Mouse (Mus musculus) NIH3T3 (cell line): ENCODE results near the gene Gm28308.

ENCODE experiments used
- DNase-seq: peaks from one replicate; pipeline ENCODE4 v3.0.0-alpha.2; 2012; ENCODE audit warnings: low read depth

Gm28308 gene

DNA sequence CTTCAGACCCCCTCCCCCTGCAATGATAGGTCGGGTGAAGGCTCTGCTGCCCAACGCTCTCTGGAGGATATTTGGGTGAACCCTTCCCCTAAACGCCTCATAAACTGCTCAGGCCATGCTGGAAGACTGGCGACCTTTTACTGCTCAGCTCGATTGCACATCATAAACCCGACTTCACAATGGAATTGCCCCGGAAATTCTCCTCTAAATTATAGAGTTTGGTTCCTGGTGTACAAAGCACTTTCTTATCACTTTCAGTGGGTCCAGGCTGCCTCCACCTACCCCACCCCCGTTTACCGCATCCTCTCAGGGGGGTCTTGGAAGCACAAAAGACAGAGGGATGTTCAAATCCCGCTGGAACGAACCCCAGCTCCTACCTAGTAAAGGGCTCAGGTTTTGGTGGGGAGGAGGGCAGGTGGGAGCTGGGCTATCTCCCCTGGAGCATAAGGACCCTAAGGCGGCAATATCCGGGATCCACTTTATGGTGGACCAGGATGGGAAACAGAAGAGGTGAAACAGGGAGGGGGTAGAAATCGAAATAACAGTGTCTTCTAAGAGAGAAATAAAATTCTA lies 5.6 kb upstream of the Gm28308 start:
- no peak for DNase-seq

DNA sequence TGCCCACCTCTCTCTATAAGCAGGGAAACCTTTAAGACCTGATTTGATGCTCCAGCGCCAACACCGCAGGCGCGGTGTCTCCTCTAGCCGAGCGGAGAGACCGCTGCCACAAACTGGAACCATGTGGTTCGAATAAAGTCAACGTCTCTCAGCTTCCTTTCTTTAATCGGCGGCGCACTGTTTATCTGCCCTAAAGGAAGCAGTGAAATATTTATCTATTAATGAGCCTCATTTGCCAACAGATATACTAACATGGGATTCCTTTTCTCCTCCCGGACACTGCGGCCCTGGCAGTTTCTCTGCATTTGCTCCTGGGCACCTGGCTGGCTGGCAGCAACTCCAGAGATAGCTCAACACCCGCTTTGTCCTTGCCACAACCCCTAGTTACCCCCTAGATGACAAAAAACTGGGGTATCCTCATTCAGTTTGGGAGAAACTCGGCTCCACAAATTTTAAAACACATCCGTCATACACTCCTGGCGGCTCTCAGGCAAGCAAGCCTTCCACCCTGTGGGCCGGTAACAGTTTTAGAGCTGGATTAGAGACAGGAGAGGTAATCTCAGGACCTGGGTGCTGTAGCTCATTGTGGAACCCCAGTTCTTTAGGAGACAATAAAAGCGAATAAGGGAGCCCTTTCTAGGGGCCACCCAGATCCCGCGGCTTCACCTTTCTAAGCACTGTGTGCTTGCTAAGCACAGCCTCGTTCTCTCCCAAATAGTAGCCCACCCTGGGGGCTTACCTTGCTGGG lies 4.9 kb upstream of the Gm28308 start:
- peak; percentile 45 for DNase-seq

DNA sequence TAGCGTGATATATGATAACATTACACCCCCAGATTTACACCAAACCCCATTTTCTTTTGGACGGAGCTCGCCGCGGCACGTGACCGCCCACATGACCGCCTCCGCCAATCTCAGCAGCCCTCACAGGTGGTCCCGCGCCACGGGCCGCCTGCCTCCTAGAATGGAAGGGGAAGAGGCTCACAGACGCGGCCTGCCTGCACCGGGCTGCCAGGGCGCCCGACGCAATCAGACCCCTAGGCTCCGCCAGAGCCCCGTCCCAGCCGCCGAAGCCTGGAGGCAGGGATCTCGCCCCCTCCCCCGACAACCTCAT lies 4.3 kb upstream of the Gm28308 start:
- DNase-seq = peak; percentile 94

DNA sequence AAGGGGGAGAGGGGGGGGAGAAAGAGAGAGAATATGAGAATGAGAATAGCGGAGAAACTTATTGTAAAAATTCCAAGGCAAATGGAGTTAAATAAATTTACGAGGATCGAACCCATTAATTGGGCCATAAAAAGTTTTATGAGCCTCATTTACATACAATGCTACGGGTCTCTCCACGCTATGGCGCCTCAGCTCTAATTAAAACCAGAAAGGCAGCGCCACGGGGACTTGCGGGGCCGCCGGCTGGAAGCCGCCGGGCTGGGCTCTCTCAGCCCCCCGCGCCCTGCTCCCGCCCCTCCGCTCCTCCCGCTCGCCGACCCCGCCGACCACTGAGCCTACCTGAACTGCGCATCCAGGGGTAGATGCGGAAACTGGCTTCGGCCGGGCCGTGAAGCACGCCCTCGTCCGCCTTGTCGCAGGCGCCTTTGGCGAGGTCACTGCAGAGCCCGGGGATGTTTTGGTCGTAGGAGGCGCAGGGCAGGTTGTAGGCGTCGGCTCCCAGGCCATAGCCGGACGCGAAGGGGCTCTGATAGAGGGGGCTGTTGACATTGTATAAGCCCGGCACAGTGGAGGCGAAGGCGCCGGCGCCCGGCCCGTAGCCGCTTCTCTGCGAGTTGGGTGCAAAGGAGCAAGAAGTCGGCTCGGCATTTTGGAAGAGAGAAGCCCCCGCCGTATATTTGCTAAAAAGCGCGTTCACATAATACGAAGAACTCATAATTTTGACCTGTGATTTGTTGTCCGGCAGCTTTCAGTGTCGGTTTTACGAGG lies 3.7 kb upstream of the Gm28308 start:
- no peak for DNase-seq

DNA sequence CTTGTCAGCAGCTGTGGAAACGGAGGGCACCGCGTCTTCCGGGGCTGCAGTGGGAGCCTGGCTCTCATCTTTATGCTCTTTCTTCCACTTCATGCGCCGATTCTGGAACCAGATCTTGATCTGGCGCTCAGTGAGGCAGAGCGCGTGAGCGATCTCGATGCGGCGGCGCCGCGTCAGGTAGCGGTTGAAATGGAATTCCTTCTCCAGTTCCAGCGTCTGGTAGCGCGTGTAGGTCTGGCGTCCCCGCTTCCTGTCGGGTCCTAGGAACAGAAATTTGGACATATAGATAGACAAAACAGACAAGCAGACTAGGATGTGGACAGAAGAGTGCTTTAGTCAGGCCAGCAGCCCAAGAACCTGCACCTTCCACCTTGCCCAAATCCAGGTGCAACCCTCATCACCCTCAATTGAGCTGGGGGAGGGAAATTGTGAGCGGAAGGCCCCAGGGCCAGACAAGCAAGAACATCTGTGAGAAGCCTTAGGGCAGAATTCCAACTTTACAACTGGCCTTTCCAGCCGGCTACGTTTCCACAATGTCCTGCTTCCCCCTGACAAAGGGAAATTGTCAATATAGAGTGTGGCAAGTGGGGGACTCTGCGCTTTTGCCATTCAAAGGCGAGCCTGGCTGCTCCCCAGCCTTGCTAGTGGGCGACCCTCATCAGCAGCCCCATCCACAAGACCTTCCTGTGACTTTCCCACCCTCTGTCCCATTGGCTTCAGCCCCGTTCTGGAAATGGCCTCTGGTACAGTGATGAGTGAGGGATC lies 2.8 kb upstream of the Gm28308 start:
- peak; percentile 68 for DNase-seq

DNA sequence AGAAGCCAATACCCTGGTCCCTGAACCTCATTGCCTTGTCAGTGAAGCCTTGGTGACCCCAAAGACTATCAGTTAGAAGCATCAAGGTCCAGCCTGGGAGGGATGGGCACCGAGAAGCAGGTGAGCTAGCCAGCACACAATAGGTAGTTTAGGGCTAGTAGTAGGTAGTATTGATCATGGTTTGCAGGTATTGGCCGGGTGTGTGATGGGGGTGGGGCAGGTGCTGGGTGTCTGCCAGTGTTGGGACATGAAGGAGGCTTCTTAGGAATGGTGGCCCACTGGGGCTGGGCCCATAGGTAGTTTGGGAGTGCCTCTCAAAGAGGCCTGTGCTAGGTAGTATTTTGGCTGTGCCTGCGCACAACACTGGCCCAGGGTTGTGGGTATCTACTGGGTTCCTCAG lies 1.9 kb upstream of the Gm28308 start:
- DNase-seq = no peak

DNA sequence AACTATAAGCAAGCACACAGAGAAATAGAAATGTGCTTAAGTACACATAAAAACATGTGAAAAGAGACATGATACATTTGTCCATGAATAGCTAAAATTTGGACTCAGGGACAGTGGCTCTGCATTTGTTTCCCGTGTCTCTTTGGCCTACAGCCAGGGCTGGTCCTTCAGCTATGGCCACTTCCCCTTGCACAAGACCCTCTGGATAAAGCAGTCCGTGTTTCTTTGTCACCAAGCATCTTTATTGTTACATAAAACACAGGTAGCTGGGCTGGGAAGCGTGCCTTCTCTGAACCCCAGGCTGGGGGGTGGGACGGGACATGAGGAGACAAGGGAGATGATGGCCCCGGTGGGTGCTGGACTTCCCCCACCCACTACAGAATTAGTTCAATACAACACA lies 1.1 kb upstream of the Gm28308 start:
- DNase-seq = peak; percentile 50

DNA sequence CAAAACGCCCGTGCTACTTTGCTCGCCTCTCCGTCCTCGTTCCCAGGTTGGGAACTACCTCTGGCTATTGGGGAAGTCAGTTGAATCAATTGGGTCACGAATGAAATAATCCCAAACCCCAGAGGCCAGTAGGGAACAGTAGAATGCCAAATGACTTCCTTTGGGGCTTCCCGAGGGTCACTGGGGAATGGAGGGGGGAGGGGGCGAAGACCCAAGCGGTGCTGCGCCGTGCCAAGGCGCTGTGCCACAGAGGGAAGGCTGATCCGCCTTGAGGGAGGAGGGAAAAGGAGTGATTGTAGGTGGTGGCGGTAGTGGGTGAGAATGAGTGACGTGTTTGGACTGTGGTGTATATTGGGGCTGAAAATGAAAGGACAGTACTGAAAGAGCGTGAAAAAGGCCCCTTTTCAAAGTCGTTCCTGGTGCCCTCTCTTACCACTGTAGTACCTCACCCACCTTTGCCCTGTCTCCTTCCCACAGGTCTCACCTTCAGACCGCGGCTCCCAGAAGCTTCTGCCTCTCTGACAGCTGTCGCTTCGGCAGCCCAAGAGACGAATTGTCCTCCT lies 502 bp downstream of the Gm28308 start:
- DNase-seq = peak; percentile 85

DNA sequence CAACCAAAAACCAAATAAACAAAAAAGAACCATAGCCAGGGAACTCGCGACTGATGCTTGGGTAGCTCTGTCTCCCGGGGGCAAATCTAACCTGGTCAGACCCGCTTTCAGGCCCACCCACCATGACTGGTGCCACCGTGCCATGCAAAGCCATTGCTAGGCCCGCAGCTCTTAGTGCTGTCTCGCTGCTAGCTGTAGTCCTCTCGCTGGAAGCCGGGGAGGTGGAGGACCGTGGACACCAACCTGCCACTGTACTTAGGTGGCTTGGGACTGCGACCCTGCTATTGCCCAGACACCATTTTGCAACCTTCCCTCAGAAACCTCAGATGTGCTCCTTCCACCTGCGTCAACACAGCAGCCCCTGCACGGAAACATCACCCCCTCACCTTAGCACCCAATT lies 1.2 kb downstream of the Gm28308 start:
- DNase-seq = no peak

DNA sequence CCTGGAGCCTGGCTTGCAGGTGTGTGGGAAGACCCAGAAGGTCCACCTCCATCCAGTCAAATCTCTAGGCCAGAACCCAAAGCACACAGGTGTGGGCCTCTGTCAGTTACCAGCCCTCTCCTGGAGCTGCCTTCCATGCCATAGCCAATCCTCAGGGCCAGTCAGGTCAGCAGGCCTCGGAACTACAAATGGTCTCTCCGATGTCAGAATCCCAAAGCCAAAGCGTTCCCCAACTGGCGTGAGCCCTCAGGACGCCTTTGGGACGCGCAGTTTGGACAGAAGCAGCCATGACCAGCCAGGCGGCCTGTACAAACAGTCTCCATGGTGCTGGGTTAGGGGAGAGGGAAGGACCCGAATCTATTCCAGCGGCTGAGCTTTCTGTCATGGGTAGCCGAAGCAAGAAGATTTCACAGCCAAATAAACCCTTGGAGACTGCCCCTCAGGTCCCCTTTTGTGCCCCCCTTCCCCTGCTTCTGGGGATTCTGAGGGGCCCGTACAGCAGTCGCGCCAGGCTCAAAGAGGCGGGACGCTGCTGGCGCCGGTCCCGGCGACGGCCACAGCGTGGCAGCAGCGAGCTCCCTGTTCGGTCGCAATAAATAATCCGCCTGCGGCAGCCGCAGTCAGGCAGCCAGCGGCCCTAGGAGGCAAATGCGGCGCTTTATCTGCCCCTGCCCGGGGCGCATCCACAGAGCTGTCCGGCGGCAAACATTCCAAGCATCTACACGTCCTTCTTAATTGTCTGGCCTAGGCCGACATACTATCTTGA lies 1.8 kb downstream of the Gm28308 start:
- peak; percentile 95 for DNase-seq

DNA sequence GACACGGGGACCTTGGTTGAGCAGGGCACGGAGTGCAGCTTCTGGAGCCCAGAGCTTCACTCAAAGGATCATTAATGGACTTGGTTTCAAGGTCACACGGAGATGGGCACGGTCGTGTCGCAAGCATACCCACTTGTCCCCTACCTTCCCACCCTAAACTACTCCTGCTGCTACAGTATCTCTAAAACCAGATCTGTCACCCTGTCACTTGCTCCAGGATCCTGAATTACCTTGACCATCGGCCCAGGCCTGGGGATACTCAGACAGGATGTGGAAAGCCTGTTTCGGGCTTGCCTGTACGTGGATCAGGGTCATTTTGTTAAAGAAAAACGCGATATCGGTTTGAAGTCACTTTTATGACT lies 3.5 kb downstream of the Gm28308 start:
- no peak for DNase-seq

DNA sequence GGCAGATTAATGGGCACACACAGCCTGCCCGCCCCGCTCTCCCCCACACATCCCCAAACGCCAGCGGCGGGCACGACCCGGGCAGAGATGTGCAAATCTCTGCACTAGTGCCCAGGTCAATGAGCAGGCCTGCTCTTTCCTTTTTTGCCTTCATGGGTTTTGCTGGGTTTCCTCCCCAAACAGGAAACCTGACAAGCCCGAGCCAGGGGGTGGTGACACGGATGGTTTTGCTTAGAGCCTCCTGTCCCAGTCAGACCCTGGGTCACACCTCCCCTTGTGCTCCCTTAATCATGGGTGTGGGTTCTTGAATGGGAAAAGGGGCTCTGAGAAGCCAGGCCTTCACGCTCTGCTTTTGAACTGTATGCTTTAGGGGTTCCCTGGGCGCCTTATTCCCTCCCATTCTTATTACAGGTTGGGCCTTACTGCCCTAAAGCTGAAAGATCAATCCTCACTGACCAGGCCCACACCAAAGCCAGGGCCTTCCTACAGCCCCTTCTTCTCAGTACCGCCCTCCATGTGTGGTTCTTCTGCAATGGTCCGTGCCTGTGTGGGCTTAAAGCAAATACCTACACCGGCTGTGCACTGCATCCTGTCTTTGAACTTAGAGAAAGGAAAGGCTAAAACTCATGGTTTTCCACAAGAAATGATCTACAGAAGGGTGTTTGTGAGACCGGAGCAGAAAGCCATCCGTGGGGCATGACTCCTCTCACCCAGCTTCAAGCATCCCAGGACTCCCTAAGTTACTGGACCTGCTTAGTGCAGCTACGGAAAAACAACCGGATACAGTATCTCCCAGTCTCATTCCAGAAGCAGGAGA lies 4.1 kb downstream of the Gm28308 start:
- peak; percentile 46 for DNase-seq

DNA sequence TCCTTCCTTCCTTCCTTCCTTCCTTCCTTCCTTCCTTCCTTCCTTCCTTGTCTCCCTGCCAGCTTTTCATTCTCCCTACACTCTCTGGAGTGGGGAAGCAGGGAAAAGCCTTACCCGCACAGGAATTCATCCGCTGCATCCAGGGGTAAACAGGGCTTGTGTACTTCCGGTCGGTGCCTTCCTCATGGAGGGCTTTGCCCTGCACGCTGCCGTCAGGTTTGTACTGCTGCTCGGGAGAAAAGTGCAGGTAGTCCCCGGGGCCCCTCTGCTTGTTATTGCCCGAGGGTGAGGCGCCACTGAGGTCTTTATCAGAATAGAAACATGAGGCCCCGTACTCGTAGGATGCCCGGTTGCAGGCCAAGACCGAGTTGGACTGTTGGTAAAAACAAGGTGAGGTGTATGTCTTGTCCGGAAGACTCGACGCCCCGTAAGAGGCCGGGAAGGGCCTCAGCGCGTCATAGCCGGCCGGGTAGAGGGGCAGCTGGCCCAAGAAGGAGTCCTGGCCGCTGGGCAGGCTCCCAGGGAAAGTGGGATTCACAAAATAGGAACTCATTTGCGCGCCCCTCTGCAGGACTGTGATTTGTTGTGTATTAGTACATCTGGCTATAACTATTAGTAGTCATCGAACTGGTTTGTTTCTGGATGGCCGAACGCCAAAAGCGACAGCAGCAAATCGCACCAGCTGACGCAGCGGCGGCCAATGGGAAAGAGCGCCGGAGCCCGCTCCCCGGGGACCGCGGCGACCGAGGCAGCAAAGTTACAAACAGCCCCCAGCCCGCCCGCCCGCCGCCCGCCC lies 4.9 kb downstream of the Gm28308 start, which contains the start of gene Hoxa6:
TSS of gene Hoxa6 (minus strand) at position 651 of the 796 bp plus-strand sequence.
- peak; percentile 79 for DNase-seq

DNA sequence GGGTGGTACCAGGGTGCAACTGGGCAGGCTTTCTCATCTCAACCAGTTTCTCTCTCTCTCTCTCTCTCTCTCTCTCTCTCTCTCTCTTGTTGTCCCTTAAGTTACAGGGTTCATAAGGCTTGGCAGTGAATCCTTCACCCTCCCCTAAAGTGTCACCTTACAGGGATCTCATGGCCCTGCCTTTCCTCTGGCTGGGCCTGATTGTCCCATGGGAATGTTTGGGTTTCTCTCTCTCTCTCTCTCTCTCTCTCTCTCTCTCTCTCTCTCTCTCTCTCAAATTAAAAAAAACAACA lies 5.5 kb downstream of the Gm28308 start:
- DNase-seq = peak; percentile 55

DNA sequence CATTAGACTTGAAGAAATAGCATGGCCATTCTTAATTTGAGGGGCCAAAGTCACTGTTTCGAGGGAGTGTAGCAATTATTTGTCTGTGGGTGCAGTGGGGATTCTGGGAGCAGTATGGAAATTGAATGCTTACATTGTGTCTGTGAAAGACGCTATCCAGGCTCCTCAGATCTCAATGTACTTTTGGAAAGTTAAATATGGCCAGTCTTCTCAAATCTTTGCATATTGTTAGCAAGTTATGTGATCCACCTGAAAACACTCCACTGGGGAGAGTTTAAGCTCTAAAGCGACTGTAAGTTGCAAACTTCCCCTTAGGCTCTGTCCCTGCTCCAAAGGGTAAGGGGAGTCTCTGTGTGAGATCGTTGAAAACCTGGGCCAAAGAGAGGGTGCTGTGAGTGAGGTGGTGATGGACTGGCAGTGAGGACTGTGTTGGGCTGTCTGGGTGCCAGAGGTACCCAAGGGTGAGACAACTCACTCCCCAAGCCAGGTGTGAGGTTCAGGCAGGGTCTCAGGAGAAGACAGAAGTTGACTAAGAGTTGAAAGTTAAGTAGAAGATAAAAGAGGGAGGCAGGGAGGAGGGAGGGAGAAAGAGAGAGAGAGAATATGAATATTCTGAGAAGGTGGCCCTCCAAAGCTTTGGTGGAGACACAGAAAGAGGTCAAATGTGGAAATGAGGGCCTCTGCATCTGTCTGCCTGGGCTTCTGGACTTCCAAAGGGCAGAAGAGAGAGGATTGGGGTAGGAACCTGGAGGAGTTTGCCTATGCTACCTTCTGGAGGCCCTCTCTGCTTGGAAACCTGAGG lies 6.1 kb downstream of the Gm28308 start:
- DNase-seq = peak; percentile 53

DNA sequence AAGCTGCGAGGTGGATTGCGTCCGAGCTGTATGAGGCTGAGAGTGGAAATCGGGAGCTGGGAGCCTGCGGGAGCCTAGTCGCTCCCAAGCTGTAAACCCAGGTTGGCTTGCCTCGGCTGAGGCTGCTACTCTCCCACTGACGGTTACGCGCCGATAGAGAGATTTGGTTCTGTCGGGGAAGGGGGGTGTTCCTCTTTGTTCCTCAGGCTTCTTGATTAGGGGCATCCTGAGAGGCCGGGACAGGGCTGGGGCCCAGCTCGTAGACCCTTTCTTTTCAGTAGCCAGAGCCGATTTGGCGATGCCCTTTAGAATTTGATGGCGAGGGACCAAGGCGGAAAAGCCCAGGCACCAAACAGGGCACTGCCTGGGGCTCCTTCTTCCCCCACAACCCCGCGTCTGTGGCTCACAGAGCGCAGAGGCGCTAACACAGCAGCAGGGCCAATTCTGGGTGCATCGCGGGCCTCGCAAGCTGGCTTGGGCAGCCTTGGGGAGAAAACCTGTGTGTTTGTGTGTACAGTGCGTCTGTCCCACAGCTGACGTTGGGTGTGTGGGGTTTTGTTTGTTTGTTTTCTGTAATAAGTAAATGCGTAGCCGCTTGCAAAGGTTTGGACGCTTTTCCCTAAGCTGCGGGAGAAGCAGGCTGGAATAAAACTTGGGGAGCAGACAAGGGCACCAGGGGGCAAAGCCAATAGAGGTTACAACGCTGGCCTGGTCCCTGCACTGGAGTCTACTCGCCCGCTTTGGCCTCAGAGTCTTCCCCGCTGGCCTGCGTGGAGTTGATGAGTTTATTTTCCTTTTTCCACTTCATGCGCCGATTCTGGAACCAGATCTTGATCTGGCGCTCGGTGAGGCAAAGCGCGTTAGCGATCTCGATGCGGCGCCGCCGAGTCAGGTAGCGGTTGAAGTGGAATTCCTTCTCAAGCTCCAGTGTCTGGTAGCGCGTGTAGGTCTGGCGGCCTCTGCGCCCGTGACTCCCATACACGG lies 7.2 kb downstream of the Gm28308 start:
- DNase-seq = peak; percentile 64

DNA sequence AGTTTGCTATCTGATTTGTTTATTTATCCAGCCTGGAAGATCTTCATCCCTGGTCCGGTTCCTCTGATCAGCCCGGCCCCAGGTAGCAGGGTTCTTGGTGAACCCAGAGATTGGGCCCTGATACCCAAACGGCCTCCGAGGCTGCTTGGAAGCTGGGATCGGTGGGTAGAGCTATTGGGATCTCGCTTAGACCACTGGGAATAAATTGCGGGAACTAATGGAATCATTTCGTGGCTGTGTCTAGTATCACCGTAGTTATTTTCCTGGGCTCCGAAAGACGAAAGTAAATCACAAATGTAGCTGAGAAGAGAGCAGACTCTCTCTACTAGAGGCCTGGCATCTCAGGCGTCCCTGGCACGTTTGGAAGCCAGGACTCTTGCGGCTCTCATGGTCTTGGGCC lies 7.9 kb downstream of the Gm28308 start:
- peak; percentile 62 for DNase-seq
